Mouse (Mus musculus) left cerebral cortex, postnatal 4 days (tissue): ENCODE data around the gene Magi3. TPM values are rescaled to one million over a fixed set of nuclear protein-coding genes. Genes with fewer than 3 reads are reported as not detected.

ENCODE experiments used
- DNase-seq: peaks from one replicate; pipeline ENCODE4 v3.0.0-alpha.2; 2022
- intact Hi-C: fragments of 180-260 bp; cut with DNase I; formaldehyde crosslinking; loops from one replicate; pipeline ENCODE4 v1.15.1; 2025
- total RNA-seq, 2 experiments: library from RNA; stranded (reverse); gene quantifications; 2 replicates each; pipeline ENCODE4 v1.2.3; 2021

Magi3 gene
- total RNA-seq, 2 experiments from 2014 or later: 42.5 to 43.1 TPM

DNA sequence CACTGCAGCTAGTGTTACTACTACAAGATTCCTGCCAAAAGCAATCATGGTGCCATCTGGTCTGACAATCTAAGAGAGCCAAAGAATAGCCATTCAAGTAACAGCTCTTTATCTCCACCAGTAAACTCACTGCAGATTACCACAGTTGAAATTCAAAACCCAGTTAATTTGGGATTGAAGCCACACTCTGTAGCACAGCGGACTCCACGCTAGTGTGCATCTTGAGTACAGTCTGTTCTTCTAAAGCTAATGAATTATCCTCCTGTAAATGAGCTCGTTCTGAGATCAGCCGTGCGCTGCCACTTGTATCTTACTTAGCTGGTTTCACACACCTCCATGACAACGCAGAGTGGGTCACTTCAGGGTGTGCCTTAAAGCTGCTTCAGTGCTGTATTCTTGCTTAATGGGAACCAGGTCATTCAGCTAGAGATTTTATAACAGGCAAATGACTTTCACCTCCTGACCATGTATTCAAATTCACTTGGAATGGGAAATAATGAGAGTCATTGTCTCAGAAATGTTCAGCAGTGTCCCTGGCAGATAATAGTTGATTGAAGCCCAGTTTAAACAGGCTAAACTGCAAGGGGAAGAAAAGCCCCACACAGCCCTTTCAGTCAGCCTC lies 161.1 kb downstream of the Magi3 start:
- intact Hi-C loops: no loop called here
- peak; percentile 36 for DNase-seq

DNA sequence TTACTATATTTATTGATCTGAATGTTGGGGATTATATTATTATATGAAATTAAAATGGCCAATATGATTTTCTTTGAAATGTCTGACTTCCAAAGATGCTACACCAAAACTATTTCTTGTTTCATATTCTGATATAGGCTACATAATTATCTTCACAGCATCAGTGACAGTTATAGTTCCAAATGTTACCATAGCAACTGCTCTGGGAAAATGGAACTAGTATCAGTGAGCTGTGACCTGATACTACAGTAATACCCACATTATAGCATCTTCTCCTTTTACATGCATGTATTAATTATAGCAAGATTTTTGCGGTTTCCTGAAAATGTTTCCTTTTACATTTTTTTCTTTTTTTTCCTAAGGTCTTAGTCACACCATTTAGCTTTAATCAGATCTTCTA lies 187.4 kb downstream of the Magi3 start:
- intact Hi-C loops: no loop called here
- no peak for DNase-seq

DNA sequence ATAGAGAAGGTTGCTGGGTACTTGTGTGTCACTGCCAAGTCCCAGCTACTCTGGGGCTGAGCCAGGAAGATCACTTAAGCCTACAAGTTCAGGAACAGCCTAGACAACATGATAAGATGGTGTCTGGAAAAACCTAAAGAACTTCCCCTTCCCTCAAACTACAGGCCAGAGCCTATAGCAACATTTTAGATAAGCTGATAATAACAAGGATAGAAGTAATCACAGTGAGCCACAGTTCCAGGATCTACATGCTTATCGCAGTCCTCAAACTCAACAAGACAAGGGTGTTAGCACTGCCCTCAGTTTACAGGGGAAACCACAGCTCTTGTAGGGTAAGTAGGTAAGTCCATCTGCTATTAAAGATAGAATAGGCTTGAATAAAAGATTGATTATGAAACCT lies 188.1 kb downstream of the Magi3 start:
- intact Hi-C loops: no loop called here
- no peak for DNase-seq

DNA sequence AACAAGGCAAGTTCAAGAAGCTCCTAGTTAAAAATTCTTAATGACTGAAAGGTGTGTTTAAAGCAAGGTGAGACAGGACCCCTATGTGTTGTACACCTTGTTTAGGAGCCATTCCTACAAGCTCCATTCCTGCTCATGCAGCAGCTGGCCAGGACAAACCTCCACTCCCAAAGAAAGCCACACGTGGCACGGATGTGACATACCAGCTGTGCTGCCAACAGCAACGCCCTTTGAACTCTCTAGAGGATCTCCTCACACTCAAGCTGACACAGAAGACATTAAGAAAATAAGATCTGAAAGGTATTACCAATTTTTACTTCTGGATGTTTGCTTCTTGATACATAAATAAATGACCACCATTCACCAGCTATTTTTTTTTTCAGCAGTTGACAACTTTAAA lies 193.2 kb downstream of the Magi3 start:
- DNase-seq: no peak
- intact Hi-C loops: no loop called here

DNA sequence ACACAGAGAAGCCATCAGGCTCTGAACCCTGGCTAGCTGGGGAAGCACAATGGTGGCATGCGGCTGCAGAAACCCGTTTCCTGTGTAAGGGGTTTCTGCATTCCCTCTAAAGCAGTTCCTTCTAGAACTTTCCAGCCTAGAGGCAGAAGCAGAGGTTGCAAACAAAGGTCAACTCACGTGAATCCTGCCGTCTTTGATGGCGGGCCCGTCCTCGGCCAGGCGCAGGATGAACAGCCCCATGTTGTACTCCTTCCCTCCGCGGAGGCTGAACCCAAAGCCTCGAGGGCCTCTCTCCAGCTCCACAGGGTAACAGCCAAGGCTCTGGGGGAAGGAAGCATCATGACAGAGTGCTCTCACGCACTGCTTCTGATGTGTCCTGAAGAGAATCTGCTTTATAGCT lies 200.1 kb downstream of the Magi3 start:
- no peak for DNase-seq
- intact Hi-C loops: loop anchor here (5.0 kb wide), 1 partner anchor 422 kb away; no protein-coding TSS in a partner anchor

DNA sequence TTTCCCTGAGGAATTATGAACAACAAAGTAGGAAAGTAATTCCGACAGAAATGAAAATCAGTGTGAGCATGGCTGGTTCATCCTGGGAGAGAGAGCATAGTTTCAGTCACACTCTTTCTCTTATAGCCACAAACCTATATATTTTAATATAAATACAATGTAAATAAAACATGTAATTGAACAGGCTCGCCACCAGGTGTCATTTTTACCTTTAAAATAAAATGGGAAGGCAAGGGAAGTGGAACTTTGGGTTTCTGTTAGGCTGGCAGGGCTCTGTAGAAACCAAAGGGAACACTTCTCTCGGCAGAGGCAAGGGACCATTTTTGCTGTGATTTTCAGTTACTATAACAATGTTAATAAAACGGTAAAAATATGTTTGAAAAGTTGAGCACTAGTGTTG lies 200.7 kb downstream of the Magi3 start:
- intact Hi-C loops: no loop called here
- DNase-seq: no peak

DNA sequence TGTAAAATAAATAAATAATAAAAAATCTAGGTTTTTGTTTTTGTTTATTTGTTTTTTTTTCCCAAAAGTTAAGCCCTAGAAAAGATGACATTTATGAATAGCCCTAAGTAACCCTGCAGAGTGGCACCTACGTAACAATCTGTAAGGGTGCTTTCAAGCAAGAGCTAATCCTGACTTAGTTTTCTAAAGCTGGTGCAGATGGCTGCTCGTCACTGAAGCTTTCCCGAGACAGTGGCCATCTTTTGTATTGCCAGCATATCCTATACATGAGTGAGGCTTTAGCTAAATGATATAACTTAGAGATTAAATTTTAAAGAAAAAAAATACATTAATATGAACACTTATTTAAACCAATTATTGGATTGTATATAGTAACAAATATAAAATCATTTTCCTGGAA lies 202.2 kb downstream of the Magi3 start:
- intact Hi-C loops: no loop called here
- DNase-seq: no peak

DNA sequence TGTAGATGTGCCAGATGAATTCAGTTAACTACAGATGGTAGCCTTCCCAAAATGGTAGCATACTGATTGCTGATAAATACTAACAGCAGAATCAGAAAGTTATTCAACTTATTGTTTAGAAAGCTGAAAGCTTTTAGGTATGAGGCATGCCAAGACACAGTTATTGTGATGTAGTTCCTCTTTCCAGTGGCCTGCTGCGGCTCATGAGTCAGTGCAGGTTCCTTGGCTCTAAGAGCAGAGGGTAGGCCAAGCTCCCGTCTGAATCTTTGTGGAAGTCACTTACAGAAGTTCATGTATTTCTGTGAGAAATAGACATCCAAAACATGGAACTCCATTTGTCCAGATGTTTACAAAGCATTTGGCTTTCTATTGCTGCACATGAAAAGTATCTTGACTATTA lies 208.2 kb downstream of the Magi3 start:
- no peak for DNase-seq

DNA sequence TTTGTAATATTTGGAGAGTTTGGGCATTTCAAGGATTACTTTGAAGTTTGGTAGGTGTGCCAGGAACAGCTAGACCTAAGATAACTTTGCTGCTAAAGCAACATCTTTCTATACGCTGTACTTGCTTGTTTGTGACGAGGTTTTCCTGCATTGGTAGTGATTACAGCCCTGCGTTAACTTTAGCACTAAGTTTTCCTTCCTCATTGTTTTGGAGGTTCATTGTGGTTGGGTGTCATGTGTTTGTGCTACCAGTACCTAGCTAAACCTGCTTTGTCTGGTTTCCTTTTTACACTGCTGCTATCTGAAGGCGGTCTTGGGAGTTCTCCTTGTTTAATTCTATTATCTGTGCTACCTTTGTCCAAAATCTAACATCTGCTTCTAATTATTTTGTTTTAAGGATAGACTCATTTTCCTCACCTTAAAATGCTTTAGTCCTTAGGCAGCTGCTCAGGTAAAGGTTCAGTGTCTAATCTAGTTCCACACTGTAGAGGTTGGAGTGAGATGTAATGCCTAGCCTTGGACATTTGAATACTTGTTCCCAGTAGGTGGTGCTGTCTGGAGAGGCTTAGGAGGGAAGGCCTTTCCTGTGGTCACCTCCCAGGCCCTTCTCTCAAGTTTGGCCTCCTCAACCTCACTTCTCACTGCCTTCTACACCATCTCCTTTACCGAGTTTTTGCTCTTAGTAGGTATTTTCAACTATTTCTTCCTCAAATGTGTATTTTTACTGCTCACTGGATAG lies 210.1 kb downstream of the Magi3 start:
- no peak for DNase-seq
- intact Hi-C loops: no loop called here

More for the DNA sequence above, 208.2 kb downstream of the Magi3 start:
- intact Hi-C loops: no loop called here

DNA sequence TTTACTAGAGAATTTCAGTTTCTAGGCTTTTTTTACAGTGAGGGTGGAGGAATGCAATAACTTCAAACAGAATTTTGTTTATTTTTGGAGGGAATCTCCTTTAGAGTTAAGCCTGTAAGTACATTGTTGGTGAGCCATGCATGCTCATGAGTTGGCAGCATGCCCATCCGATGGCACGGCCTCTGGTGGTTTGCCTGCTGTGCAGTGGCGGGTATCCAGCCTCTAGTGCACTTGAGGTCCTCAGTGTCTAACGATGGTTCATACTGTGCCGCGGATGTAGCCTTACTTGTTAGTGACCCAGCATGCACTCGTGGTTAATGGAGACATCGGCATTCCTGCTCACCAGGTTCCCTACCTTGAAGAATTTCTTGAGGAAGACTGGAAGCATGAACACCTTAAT lies 212.7 kb downstream of the Magi3 start:
- intact Hi-C loops: no loop called here
- DNase-seq: peak; percentile 61

DNA sequence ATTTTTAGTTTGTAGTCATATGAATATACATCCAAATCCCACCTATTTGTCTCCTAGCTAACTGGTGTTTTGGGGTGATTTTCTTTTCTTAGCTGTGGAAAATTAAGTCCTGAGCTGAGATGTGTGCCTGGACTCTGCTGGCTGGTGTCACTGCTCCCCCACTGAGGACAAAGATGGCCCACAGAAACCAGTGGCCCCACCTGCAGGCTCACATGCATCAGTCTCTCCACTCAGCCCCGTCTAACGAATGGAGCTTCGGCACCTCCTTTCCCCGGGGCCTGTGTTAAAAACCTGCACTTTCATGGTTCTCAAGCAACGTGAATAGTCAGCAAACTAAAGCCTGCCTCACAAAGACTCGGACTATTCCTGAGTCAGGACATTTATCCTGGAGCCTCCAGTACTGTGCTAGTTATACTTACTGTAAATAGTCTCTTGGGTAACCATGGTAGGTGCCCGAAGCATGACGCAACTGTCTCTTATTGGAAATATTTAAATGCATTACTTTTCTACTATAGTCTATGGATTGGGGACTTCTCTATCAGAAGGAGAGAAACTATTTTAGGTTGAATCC lies 213.2 kb downstream of the Magi3 start:
- no peak for DNase-seq
- intact Hi-C loops: no loop called here

DNA sequence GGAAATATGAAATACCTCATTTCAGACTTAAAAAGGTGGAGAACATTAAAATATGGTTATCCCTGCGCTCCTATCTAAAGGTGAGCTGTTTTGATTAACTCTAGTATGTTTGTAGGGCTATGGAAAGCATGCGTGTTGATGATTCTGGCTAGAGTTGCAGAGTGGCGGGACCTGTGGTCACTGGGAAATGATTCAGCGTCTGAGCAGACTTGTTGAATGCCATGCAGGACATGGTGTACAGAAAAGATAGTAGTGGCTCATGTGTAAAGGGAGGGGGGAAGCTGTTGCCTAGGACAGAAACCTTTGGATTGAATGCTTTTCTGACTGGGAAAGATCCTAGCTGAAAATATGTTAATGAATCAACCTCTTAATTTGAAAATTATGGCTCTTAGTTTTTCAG lies 221.4 kb downstream of the Magi3 start:
- intact Hi-C loops: no loop called here
- DNase-seq: no peak

DNA sequence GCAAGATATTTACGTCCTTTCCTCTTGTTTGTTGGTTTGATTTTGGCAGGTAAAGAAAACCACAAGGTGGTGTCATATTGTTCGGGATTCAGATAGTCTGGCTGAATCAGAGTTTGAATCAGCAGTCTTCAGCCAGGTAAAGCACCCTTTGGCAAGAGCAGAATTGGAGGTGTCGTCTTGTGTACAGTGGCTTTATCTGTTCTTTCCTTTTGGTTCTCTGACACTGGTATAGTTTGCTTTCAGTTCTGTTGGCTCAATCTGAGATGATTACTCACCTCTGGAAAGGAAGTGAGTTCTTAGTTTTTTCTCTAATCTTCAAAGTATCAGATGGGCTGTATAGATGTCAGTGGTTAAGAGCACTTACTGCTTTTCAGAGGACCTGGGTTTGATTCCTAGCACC lies 228.9 kb downstream of the Magi3 start:
- no peak for DNase-seq
- intact Hi-C loops: no loop called here

DNA sequence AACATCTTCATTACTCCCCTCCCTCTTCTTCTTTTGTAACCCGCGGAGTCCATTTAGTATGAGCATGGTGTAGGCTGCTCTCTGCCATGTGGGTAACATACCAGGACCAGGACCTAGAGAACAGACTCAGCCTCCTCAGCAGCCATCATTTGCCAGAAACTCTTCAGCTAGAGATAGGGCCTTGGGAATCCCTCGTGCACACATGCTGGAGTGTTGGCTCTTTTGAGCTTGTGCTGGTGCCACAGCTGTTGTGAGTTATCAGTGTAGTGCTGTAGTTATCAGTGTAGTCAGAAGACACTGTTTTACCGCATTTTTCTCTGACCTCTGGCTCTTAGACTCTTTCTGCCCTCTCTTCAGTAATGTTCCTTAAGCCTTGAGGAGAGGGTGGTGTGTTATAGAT lies 230.8 kb downstream of the Magi3 start:
- intact Hi-C loops: no loop called here
- DNase-seq: no peak

DNA sequence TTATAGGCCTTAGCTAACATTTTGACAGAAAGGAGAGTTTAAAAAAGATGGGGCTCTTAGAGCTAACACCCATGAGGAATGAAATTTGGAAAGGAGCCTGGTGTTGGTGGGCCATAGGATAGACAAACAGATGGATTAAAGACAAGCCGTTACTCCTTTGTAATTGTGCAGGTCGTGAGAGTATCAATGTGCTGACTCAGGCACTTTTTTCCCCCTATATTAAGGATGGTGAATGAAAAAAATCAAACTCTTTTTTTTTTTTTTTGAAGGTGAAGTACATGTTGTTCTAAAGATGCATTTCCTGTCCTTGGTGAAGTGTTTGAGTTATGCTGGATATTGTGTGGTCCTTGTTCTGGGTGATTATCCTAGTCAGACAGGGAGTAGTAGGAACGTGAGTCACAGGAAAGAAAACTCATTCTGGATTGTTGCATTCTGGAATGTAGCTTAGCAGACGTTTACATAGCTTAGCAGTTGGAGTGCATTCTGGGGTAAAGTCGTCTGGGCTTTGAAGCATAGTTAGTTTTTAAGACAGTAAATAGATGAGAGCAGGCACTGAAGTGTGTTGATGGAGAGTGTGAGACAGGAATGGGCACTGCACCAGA lies 232.2 kb downstream of the Magi3 start:
- intact Hi-C loops: no loop called here

DNA sequence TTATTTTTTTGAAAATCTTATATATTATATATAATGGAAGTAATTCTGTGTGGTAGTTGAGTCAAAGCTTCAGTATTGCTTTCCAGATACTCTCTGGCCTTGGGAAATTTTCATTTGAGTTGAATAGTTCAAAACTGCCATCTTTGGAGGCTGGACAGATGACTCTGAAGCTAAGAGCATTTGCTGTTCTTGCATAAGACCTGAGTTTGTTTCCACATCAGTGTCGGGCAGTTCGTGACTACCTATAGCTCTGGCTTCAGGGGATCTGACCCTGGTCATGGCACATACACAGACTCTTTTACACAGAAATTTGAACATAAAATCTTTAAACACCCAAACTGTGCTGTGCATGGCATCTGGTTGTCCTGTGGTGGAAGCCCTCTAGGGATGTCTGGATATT lies 235.0 kb downstream of the Magi3 start:
- intact Hi-C loops: no loop called here
- DNase-seq: no peak

More for the DNA sequence above, 232.2 kb downstream of the Magi3 start:
- DNase-seq: no peak

DNA sequence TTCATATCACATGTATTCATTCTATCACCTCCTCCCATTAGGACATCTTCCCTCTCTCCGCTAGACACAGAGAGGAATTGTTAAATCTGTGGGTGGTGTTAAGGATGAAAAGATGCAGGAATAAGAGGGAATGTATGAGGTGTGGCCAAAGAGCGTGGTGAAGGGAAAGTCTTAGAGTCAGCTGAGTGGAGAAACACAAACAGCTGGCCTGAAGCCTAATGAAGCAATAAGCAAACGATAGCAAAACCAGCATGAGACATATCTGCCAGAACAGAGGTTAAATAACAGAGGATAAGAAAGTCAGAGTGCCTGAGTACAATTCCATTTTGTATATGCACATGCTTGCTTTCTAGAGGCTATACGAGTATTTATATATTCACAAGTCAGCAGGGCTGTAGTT lies 235.6 kb downstream of the Magi3 start:
- intact Hi-C loops: no loop called here
- DNase-seq: no peak

DNA sequence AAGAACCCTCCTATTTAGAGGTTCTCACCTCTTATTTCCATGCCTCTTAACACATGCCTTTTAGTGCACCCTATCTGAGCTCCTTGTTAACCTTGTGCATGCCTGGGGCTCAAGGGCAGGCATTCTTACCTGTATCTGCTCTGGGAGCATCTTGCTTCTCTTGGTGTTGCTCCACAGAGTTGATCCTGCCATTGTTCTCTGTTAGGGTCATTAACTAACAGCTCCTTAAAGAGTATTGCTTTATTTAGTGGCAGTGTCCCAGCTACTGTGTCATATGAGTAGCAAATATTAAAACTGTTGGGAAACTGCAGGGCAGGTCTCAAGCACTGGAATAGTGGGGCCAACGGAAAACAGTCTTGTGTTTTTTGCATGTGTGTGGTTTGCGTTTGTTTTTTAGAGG lies 249.0 kb downstream of the Magi3 start:
- no peak for DNase-seq

DNA sequence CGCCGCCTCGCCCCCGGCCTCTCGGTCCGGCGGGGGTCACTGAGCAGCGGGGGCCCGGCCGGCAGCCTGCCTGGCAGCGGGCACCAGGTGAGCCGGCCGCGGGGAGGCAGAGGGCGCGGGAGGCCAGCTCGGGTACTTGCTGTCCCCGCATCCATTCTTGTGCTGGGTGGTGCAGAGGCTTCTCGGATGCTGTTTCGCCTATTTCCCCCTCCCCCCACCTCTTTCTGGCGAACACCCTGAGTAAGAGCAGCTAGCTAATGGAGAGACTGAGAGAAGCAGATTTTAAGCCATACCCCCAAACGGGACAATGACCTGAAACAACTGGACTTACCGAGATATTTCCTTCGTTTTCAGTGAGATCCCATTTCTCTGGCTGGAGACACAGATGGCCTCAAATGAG lies 251.5 kb downstream of the Magi3 start:
- intact Hi-C loops: no loop called here
- DNase-seq: peak; percentile 67

More for the DNA sequence above, 249.0 kb downstream of the Magi3 start:
- intact Hi-C loops: no loop called here

DNA sequence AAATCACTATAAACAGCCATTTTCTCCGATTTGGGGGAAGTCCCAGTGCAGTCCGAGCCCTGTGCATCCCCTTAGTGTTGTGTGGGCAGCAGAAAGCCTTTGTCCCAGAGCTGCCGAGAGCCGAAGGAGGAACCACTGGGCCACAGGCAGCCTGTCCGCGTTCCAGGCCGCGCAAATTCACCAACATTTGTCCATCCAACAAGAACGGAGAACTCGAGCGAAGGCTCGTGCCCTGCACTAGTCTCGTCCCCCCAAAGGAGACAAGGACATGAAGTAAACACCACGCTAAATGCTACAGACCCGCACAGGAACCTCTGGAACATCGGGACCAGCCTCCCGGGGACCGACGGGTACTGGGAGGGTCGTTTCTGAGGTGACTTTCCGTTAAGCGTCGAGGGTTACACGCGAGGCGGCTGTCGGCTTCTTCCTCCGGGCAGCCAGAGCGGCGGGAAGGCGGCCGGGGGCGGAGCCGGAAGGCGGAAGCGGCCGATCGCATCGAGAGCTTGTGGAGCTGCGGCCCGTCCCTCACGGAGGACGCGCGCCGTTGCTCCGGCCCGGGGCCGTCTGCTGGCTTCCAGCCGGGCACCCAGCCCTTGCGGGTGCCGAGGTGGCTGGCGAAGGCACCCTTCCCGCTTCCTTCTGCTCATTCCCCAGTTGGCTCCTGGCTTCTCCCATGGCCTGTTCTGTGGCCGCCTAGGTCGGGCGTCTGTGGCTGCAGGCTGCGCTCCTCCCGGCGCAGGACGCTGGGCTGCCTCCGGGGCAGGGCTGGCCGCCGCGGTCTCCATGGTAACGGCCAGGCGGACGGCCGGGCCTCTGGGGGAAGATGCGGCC lies 252.1 kb downstream of the Magi3 start, which contains the start of gene Phtf1:
TSS of gene Phtf1 (plus strand) at position 250 of the 831 bp plus-strand sequence.
- intact Hi-C loops: no loop called here
- DNase-seq: peak; percentile 85

DNA sequence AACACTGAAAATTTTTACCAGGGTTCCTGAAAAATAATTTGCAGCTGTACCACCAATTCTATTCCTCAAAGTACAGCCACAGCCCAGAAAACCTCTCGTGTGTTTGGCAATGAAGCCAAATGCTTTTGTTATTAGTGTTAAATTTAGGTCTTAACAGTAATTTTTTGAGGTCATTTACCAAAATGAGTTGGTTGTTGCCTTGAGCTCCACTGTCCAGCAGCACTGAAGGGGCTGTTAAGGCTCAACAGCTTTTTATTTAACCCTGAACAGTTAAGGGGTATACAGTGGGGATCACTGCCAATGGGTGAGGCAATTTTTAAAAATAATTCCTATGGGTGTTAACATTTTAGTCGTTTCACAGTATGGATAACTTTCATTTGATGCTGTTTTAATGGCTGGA lies 252.9 kb downstream of the Magi3 start:
- intact Hi-C loops: no loop called here
- DNase-seq: no peak
